ENCODE assay signal across 8 mouse cellular contexts in the genomic region with DNA sequence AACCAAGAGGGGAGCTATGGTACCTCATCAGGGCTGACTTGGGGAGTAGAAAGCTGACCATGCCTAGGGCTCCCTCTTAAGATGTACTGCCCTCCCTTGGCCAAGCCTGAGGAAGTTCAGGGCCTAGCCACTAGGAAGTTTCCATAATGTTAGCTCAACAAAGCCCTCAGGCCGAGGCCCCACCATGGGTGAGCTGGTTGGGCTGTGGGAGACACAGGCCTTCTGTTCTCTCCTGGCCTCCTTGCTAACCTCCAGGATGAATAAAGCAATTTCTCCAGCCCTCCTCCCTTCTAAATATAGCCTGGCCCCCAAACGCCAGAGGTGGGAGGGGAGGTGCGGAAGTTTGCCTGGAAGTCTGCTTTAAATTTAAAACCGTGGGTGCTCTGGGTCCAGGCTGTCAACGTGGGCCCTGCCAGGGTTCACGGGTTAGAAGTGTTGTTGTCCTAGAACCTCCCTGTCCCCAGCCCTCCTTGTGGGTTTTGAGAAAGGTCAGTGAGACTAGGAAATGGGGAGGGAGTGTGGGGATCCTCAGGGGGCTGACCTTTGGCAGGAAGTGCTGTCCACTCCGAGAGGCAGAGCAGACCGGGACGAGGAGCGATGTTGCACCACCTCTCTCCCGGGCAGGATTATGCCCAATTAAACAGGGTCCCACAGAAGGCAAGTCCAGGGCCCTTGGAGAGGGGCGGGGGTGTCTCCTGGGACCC. TPM values are rescaled to one million over a fixed set of nuclear protein-coding genes. Genes with fewer than 3 reads are reported as not detected.
DNase-seq lines count a peak whose midpoint lies in the region.

No protein-coding gene starts in this region.

- peaks cover 58% of the 10 kb centered on the region for H3K27me3 ChIP-seq in heart, embryonic 10.5 days (ENCODE audit: insufficient read depth, poor library complexity, severe bottlenecking)

- peaks cover 38% of the 10 kb centered on the region for H3K4me1 ChIP-seq in heart, embryonic 10.5 days

- peak overlapping the region; percentile 85 for H3K27ac ChIP-seq in heart, embryonic 10.5 days

- DNase-seq in kidney, adult 18-20 months = peak; percentile 21
- no peak for DNase-seq in kidney, adult 11 months
- no peak for DNase-seq in heart, embryonic 10.5 days (ENCODE audit: low spot score)
- DNase-seq in kidney, postnatal 10 days = peak; percentile 62
- DNase-seq in neural tube, embryonic 10.5 days (ENCODE audit: extremely low spot score, low spot score) = peak; percentile 52
- DNase-seq in thymus, postnatal 36 days = no peak
- no peak for DNase-seq in gastrocnemius, postnatal 10 days
- no peak for DNase-seq in embryo, embryonic 9.5 days (ENCODE audit: extremely low spot score)

- peak overlapping the region; percentile 55 for H3K4me3 ChIP-seq in heart, embryonic 10.5 days

- H3K9me3 ChIP-seq in heart, embryonic 10.5 days = no peaks in the 10 kb centered on the region

- no peaks in the 10 kb centered on the region for H3K36me3 ChIP-seq in heart, embryonic 10.5 days

- WGBS in heart, embryonic 10.5 days = 12% methylated on average over 12 of the region's 12 CpGs

RNA-seq across cellular contexts. Expression of gene Exoc3l4, which starts 4.1 kb away (rescaled TPM):
- 14.5 and 14.6 TPM in 2 replicates for polyA plus RNA-seq in heart, embryonic 10.5 days (2016; fragmentation: Nextera tagmentation; extraction: Ambion mirVana)
- total RNA-seq in gastrocnemius, postnatal 10 days (2021) = 10 to 100 TPM; 20.3 to 26.0 TPM

RNA-seq across cellular contexts. Expression of gene Lbhd2, which starts 6.1 kb away (rescaled TPM):
- 0.21 and 0.30 TPM in 2 replicates for polyA plus RNA-seq in heart, embryonic 10.5 days (2016; fragmentation: Nextera tagmentation; extraction: Ambion mirVana)
- total RNA-seq in gastrocnemius, postnatal 10 days (2021) = under 1 TPM in 1 of 2 experiments, not detected in 1; 0.70 TPM

RNA-seq across cellular contexts. Expression of gene Tnfaip2, which starts 29.5 kb away (rescaled TPM):
- 12.1 and 12.8 TPM in 2 replicates for polyA plus RNA-seq in heart, embryonic 10.5 days (2016; fragmentation: Nextera tagmentation; extraction: Ambion mirVana)
- total RNA-seq in gastrocnemius, postnatal 10 days (2021) = 10 to 100 TPM; 37.0 to 47.7 TPM

RNA-seq across cellular contexts. Expression of gene Cdc42bpb, which starts 35.2 kb away (rescaled TPM):
- 27.8 and 33.1 TPM in 2 replicates for polyA plus RNA-seq in heart, embryonic 10.5 days (2016; fragmentation: Nextera tagmentation; extraction: Ambion mirVana)
- total RNA-seq in gastrocnemius, postnatal 10 days (2021) = 10 to 100 TPM; 48.3 to 55.8 TPM

Comparison
In these comparisons a context has a peak if more than half of its experiments do, and no peak if none do; other contexts are left out.
1. DNase-seq: peak in kidney, adult 18-20 months (single experiment), kidney, postnatal 10 days (single experiment) and neural tube, embryonic 10.5 days (single experiment); none in kidney, adult 11 months (single experiment), heart, embryonic 10.5 days (single experiment), thymus, postnatal 36 days (0 of 2), gastrocnemius, postnatal 10 days (single experiment) and embryo, embryonic 9.5 days (single experiment).